Mouse (Mus musculus) olfactory bulb, adult 2 months (tissue): ENCODE results near the gene Rhoh.

Source experiments
- CTCF ChIP-seq: fragments of 200-500 bp; IDR thresholded peaks from 2 replicates; pipeline ENCODE4 v1.5.1; 2012; ENCODE audit warnings: low read depth, mild to moderate bottlenecking, low read length, moderate library complexity; ENCODE audit not compliant: insufficient read depth
- POLR2A ChIP-seq: fragments of 200-500 bp; IDR thresholded peaks from 2 replicates; pipeline ENCODE4 v1.6.1; 2012; ENCODE audit warnings: mild to moderate bottlenecking, low read depth, low read length, moderate library complexity; ENCODE audit not compliant: insufficient read depth

DNA sequence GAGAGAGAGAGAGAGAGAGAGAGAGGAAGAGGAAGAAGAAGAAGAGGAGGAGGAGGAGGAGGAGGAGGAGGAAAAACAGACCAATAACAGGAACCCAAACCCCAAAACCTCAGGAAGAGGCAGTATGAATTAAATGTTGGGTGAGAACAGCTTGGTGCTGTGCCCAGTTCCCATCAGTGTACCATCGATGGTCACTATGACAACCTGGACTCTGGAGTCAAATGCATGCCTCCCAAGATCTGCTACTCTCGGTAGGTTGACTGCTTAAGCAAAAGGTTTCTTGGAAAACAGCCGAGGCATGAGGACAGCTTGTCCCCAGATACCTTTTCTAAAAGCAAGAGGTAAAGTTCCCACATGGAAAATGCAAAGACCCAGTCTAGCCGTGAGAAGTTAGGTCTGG is 48.3 kb downstream of the Rhoh start:
- TF ChIP-seq CTCF (no peak), POLR2A (no peak)
